Mouse (Mus musculus) liver, embryonic 16.5 days (tissue): ENCODE measurements around the gene Ric8a. TPM values are rescaled to one million over a fixed set of nuclear protein-coding genes. Genes with fewer than 3 reads are reported as not detected.
"Not testable (repeated sequence)": the region's sequence is repeated elsewhere in the genome, so short reads cannot be mapped to it uniquely, and the experiment has no call there.

ENCODE experiments used
- ATAC-seq: fragments of 200-750 bp; cut with Nextera tagmentation; 2 replicates; pipeline ENCODE4 v1.8.0; 2017; ENCODE audit warnings: low read depth, mild to moderate bottlenecking, moderate number of reproducible peaks, moderate library complexity
- H3K27ac ChIP-seq: fragments of 300-500 bp; sonication (generic); 2 replicates; pipeline ENCODE4 v1.5.1; 2014; ENCODE audit warnings: mild to moderate bottlenecking, low read length
- H3K27me3 ChIP-seq: fragments of 300-500 bp; sonication (generic); 2 replicates; pipeline ENCODE4 v1.6.1; 2014; ENCODE audit warnings: low read depth, low read length, mixed read lengths; ENCODE audit not compliant: control insufficient read depth, insufficient read depth
- H3K36me3 ChIP-seq: fragments of 300-500 bp; sonication (generic); 2 replicates; pipeline ENCODE4 v1.6.1; 2014; ENCODE audit warnings: mild to moderate bottlenecking; ENCODE audit not compliant: control insufficient read depth, insufficient read depth
- H3K4me1 ChIP-seq: fragments of 300-500 bp; sonication (generic); 2 replicates; pipeline ENCODE4 v1.6.1; 2014; ENCODE audit warnings: low read depth, low read length, mixed read lengths; ENCODE audit not compliant: control insufficient read depth
- H3K4me2 ChIP-seq: fragments of 300-500 bp; sonication (generic); 2 replicates; pipeline ENCODE4 v1.6.1; 2014; ENCODE audit warnings: low read depth, low read length, mixed read lengths
- H3K4me3 ChIP-seq: fragments of 300-500 bp; sonication (generic); 2 replicates; pipeline ENCODE4 v1.5.1; 2014; ENCODE audit warnings: low read depth, mild to moderate bottlenecking, low read length
- H3K9ac ChIP-seq: fragments of 300-500 bp; sonication (generic); 2 replicates; pipeline ENCODE4 v1.6.1; 2014; ENCODE audit warnings: low read depth, low read length
- H3K9me3 ChIP-seq: fragments of 300-500 bp; sonication (generic); replicated peaks from 2 replicates; pipeline ENCODE4 v1.6.1; 2016; ENCODE audit warnings: low read length; ENCODE audit not compliant: control insufficient read depth
- WGBS: fragments of 180-500 bp; shearing (Covaris S2); extraction: QIAGEN DNeasy Blood & Tissue Kit; methylation state at CpG from one replicate; pipeline ENCODE4 v1.1.7; 2014; ENCODE audit not compliant: insufficient replicate concordance; 5-methylcytosine and 5-hydroxymethylcytosine counted together
- polyA plus RNA-seq: library from polyadenylated mRNA; unstranded; fragments of >200 nt; fragmentation: Nextera tagmentation; extraction: Ambion mirVana; gene quantifications from 2 replicates; pipeline ENCODE4 v1.2.1, GENCODE M21; 2015

Gene Ric8a
- polyA plus RNA-seq, 1 experiment from 2014 or later: 21.5 TPM

DNA sequence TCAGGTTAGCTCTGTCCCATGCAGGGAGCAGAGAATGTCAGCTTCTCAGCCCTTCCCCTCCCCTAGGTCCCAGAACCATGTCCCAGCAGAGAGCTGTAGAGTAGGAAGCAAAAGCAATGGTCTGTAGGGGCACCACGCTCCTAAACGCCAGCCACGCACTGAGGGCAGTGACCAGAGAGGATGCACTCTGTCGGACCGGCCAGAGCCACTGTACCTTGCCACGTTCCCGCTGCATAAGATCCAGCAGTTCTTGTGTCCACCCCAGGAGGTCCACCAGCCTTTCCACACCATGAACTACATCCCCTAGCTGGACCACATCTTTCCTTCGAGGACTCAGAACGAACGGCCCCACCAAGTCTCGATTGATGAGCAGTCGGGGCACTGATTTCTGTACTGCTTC, 8.0 kb downstream of the Ric8a start:
- Histone ChIP-seq H3K4me2 (no peak overlapping the region), H3K36me3 (peaks cover 43% of the 10 kb centered on the region), H3K9ac (no peak overlapping the region), H3K9me3 (no peaks in the 10 kb centered on the region), H3K4me1 (no peaks in the 10 kb centered on the region), H3K27me3 (no peaks in the 10 kb centered on the region), H3K4me3 (no peak overlapping the region), H3K27ac (no peak overlapping the region)
- no peak for ATAC-seq
- WGBS: 77% methylated on average over 12 of the region's 12 CpGs

GRCm38 (mm10) chr7:140874224-140874623, 17.5 kb downstream of the Ric8a start:
- H3K4me2 ChIP-seq: no peak overlapping the region
- no peak overlapping the region for H3K27ac ChIP-seq
- peaks cover 7% of the 10 kb centered on the region for H3K4me1 ChIP-seq
- whole genome bisulfite sequencing: 22% methylated on average over 4 of the region's 4 CpGs
- H3K4me3 ChIP-seq: no peak overlapping the region
- H3K36me3 ChIP-seq: peaks cover 14% of the 10 kb centered on the region
- no peaks in the 10 kb centered on the region for H3K27me3 ChIP-seq
- H3K9me3 ChIP-seq: no peaks in the 10 kb centered on the region
- ATAC-seq: no peak
- H3K9ac ChIP-seq: no peak overlapping the region

GRCm38 (mm10) chr7:140877364-140877763, 20.6 kb downstream of the Ric8a start:
- Histone ChIP-seq H3K4me2 (no peak overlapping the region), H3K4me3 (no peak overlapping the region), H3K4me1 (peaks cover 26% of the 10 kb centered on the region), H3K36me3 (peaks cover 14% of the 10 kb centered on the region), H3K27me3 (no peaks in the 10 kb centered on the region), H3K27ac (no peak overlapping the region), H3K9ac (no peak overlapping the region), H3K9me3 (no peaks in the 10 kb centered on the region)
- 44% methylated on average over 6 of the region's 6 CpGs for WGBS
- no peak for ATAC-seq

DNA sequence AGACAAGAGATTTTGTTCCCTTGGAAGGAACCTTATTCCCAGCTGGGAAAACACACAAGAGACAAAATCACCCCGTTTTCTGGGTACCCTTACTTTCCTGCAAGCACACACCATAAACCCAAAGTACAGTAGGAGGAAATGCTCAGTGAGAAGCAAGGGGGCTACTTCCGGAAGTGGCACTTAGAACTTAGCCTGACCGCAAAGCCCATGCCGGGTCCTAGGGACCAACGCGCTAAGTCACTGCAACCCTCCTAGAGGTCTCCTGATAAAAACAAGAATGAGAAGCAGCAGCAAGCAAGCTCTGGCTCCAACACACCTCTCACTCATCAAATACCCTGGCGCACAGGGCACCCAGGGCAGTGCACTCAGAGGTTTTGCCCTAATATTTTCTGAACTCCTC, 22.6 kb downstream of the Ric8a start:
- WGBS: 18% methylated on average over 7 of the region's 7 CpGs
- Histone ChIP-seq H3K27me3 (no peaks in the 10 kb centered on the region), H3K27ac (peak overlapping the region; percentile 53; the same call in 1 of the 2 replicates), H3K4me3 (peak overlapping the region; percentile 21; the same call in 1 of the 2 replicates), H3K9ac (peak overlapping the region; percentile 28; the same call in 1 of the 2 replicates), H3K4me1 (peaks cover 32% of the 10 kb centered on the region), H3K4me2 (peak overlapping the region; percentile 87), H3K9me3 (no peaks in the 10 kb centered on the region), H3K36me3 (peaks cover 14% of the 10 kb centered on the region)
- ATAC-seq: no peak

GRCm38 (mm10) chr7:140880419-140880818, 23.7 kb downstream of the Ric8a start:
- H3K9me3 ChIP-seq: no peaks in the 10 kb centered on the region
- ATAC-seq: no peak
- H3K9ac ChIP-seq: peak overlapping the region; percentile 26; the same call in 1 of the 2 replicates
- H3K36me3 ChIP-seq: peaks cover 12% of the 10 kb centered on the region
- peaks cover 32% of the 10 kb centered on the region for H3K4me1 ChIP-seq
- H3K27me3 ChIP-seq: no peaks in the 10 kb centered on the region
- H3K27ac ChIP-seq: peak overlapping the region; percentile 83
- H3K4me2 ChIP-seq: peak overlapping the region; percentile 87
- 35% methylated on average over 3 of the region's 3 CpGs for WGBS
- H3K4me3 ChIP-seq: peak overlapping the region; percentile 94

GRCm38 (mm10) chr7:140880865-140881515, 24.2 kb downstream of the Ric8a start:
- Histone ChIP-seq H3K27me3 (no peaks in the 10 kb centered on the region), H3K4me1 (peaks cover 32% of the 10 kb centered on the region), H3K9me3 (no peaks in the 10 kb centered on the region), H3K36me3 (peaks cover 10% of the 10 kb centered on the region), H3K9ac (peak overlapping the region; percentile 84), H3K4me3 (peak overlapping the region; percentile 94), H3K4me2 (peak overlapping the region; percentile 87), H3K27ac (peak overlapping the region; percentile 83)
- no peak for ATAC-seq
- WGBS: 3% methylated on average over 8 of the region's 8 CpGs

GRCm38 (mm10) chr7:140881696-140882468, 25.1 kb downstream of the Ric8a start, which contains the start of the genes Psmd13 and Sirt3:
Psmd13 (plus strand) TSS chr7:140881968.
Sirt3 (minus strand) TSS chr7:140882309.
- Histone ChIP-seq H3K9ac (peak within 1 kb of the TSS; percentile 84), H3K27me3 (no peaks in the 10 kb centered on the region), H3K4me1 (peaks cover 32% of the 10 kb centered on the region), H3K4me2 (peak within 1 kb of the TSS; percentile 87), H3K9me3 (no peaks in the 10 kb centered on the region), H3K27ac (peak within 1 kb of the TSS; percentile 83), H3K4me3 (peak within 1 kb of the TSS; percentile 94), H3K36me3 (peaks cover 12% of the 10 kb centered on the region; the same call in 1 of the 2 replicates)
- WGBS: under 1% methylated on average over 59 of the region's 59 CpGs
- peak; percentile 93 for ATAC-seq

- under 1% methylated on average over 12 of the region's 12 CpGs for WGBS
- ATAC-seq: no peak; the same call in 1 of the 2 replicates
- Histone ChIP-seq H3K27ac (peak overlapping the region; percentile 78), H3K9ac (peak overlapping the region; percentile 84), H3K9me3 (no peaks in the 10 kb centered on the region), H3K4me2 (peak overlapping the region; percentile 57), H3K4me3 (peak overlapping the region; percentile 94), H3K27me3 (no peaks in the 10 kb centered on the region), H3K4me1 (peaks cover 32% of the 10 kb centered on the region), H3K36me3 (peaks cover 15% of the 10 kb centered on the region)
Observed at GRCm38 (mm10) chr7:140882469-140882803, 25.7 kb downstream of the Ric8a start.

- H3K27ac ChIP-seq, H3K4me2 ChIP-seq, H3K4me3 ChIP-seq, ATAC-seq, H3K27me3 ChIP-seq, H3K4me1 ChIP-seq, H3K9me3 ChIP-seq, H3K9ac ChIP-seq: not testable (repeated sequence)
- WGBS: 91% methylated on average over 16 of the region's 16 CpGs
- H3K36me3 ChIP-seq: peaks cover 32% of the 10 kb centered on the region
Observed at GRCm38 (mm10) chr7:140890636-140891035, 33.9 kb downstream of the Ric8a start.
